Mouse (Mus musculus): ENCODE results near the gene Hoxa2.
A peak's percentile ranks its signal among the peaks of the same experiment; 100 is the strongest.

Gene Hoxa2

GRCm38 (mm10) chr6:52164626-52165440 is at the start of gene Hoxa2:
TSS of gene Hoxa2 (minus strand) at chr6:52164831.
- DNase-seq (ENCODE audit: low spot score in 2 of 2), result no peak

- DNase-seq (ENCODE audit: low spot score in 2 of 2), result no peak
These were observed 49.6 kb upstream of the Hoxa2 start for GRCm38 (mm10) chr6:52214271-52214670.

GRCm38 (mm10) chr6:52213119-52213986 is 48.7 kb upstream of the Hoxa2 start, which contains the start of the genes Hoxa3 and Gm28308:
TSS of gene Hoxa3 (minus strand) at chr6:52213336.
TSS of gene Gm28308 (minus strand) at chr6:52213339.
- no peak for DNase-seq (ENCODE audit: low spot score in 2 of 2)

GRCm38 (mm10) chr6:52212556-52213118 is 48.0 kb upstream of the Hoxa2 start:
- DNase-seq (ENCODE audit: low spot score in 2 of 2), result no peak

GRCm38 (mm10) chr6:52211961-52212360 is 47.3 kb upstream of the Hoxa2 start:
- no peak for DNase-seq (ENCODE audit: low spot score in 2 of 2)

- peak in 1 of 2 experiments; percentile 75 for DNase-seq (ENCODE audit: low spot score in 2 of 2)
These were observed 46.7 kb upstream of the Hoxa2 start for GRCm38 (mm10) chr6:52211170-52211935.

- no peak for DNase-seq (ENCODE audit: low spot score in 2 of 2)
These were observed 45.0 kb upstream of the Hoxa2 start for GRCm38 (mm10) chr6:52209685-52210046.

GRCm38 (mm10) chr6:52208868-52209684 is 44.4 kb upstream of the Hoxa2 start:
- DNase-seq (ENCODE audit: low spot score in 2 of 2), result no peak

GRCm38 (mm10) chr6:52208072-52208867 is 43.6 kb upstream of the Hoxa2 start, which contains the start of gene Hoxa6:
TSS of gene Hoxa6 (minus strand) at chr6:52208722.
- DNase-seq (ENCODE audit: low spot score in 2 of 2), result no peak

- no peak for DNase-seq (ENCODE audit: low spot score in 2 of 2)
These were observed 43.0 kb upstream of the Hoxa2 start for GRCm38 (mm10) chr6:52207684-52207976.

GRCm38 (mm10) chr6:52206882-52207683 is 42.5 kb upstream of the Hoxa2 start:
- no peak for DNase-seq (ENCODE audit: low spot score in 2 of 2)

GRCm38 (mm10) chr6:52205638-52206621 is 41.3 kb upstream of the Hoxa2 start:
- no peak for DNase-seq (ENCODE audit: low spot score in 2 of 2)

- DNase-seq (ENCODE audit: low spot score in 2 of 2), result no peak
These were observed 40.6 kb upstream of the Hoxa2 start for GRCm38 (mm10) chr6:52205221-52205620.

GRCm38 (mm10) chr6:52204050-52204752 is 39.6 kb upstream of the Hoxa2 start, which contains the start of gene Hoxa5:
TSS of gene Hoxa5 (minus strand) at chr6:52204587.
- DNase-seq (ENCODE audit: low spot score in 2 of 2), result peak in 1 of 2 experiments; percentile 67

- no peak for DNase-seq (ENCODE audit: low spot score in 2 of 2)
These were observed 38.9 kb upstream of the Hoxa2 start for GRCm38 (mm10) chr6:52203371-52204049.

GRCm38 (mm10) chr6:52203121-52203370 is 38.4 kb upstream of the Hoxa2 start:
- no peak for DNase-seq (ENCODE audit: low spot score in 2 of 2)

Measured in cerebellum, postnatal 4 days (tissue).